Mouse (Mus musculus) limb, embryonic 14.5 days (tissue): ENCODE results near the gene Gm20441. TPM values are rescaled to one million over a fixed set of nuclear protein-coding genes. Genes with fewer than 3 reads are reported as not detected.

ENCODE experiments used
- ATAC-seq: fragments of 200-750 bp; cut with Nextera tagmentation; 2 replicates; pipeline ENCODE4 v1.8.0; 2017; ENCODE audit warnings: low read depth, moderate number of reproducible peaks, moderate TSS enrichment; ENCODE audit not compliant: low FRiP score
- DNase-seq: peaks from one replicate; pipeline ENCODE4 v3.0.0-alpha.2; 2015; ENCODE audit warnings: low spot score
- H3K27ac ChIP-seq: fragments of 300-500 bp; sonication (generic); replicated peaks from 2 replicates; pipeline ENCODE4 v1.5.1; 2014; ENCODE audit warnings: low read depth, mild to moderate bottlenecking, low read length, moderate library complexity, mixed read lengths
- H3K27me3 ChIP-seq: fragments of 300-500 bp; sonication (generic); 2 replicates; pipeline ENCODE4 v1.6.1; 2014; ENCODE audit warnings: low read length, mixed read lengths; ENCODE audit not compliant: control insufficient read depth, insufficient read depth
- H3K36me3 ChIP-seq: fragments of 300-500 bp; sonication (generic); 2 replicates; pipeline ENCODE4 v1.6.1; 2014; ENCODE audit warnings: mild to moderate bottlenecking, low read length, moderate library complexity, mixed read lengths; ENCODE audit not compliant: control insufficient read depth, insufficient read depth
- H3K4me1 ChIP-seq: fragments of 300-500 bp; sonication (generic); 2 replicates; pipeline ENCODE4 v1.6.1; 2014; ENCODE audit warnings: antibody characterized with exemption, low read length, mixed read lengths; ENCODE audit not compliant: control insufficient read depth, insufficient read depth
- H3K4me2 ChIP-seq: fragments of 300-500 bp; sonication (generic); replicated peaks from 2 replicates; pipeline ENCODE4 v1.6.1; 2014; ENCODE audit warnings: low read depth, mild to moderate bottlenecking, low read length, moderate library complexity; ENCODE audit not compliant: severe bottlenecking
- H3K4me3 ChIP-seq: fragments of 300-500 bp; sonication (generic); replicated peaks from 2 replicates; pipeline ENCODE4 v1.5.1; 2014; ENCODE audit warnings: low read length
- H3K9ac ChIP-seq: fragments of 300-500 bp; sonication (generic); 2 replicates; pipeline ENCODE4 v1.6.1; 2014; ENCODE audit warnings: mild to moderate bottlenecking, low read depth, low read length, moderate library complexity; ENCODE audit not compliant: severe bottlenecking
- H3K9me3 ChIP-seq: fragments of 300-500 bp; sonication (generic); 2 replicates; pipeline ENCODE4 v1.6.1; 2016; ENCODE audit warnings: low read length; ENCODE audit not compliant: control insufficient read depth
- POLR2A ChIP-seq: fragments of 200-500 bp; IDR thresholded peaks from 2 replicates; pipeline ENCODE4 v1.8.0; 2012; ENCODE audit warnings: inconsistent platforms, mild to moderate bottlenecking, moderate library complexity, borderline replicate concordance; ENCODE audit not compliant: insufficient read depth, insufficient read length; ENCODE audit errors: extremely low read depth
- WGBS: fragments of 180-500 bp; shearing (Covaris S2); extraction: QIAGEN DNeasy Blood & Tissue Kit; methylation state at CpG from one replicate; pipeline ENCODE4 v1.1.7; 2014; 5-methylcytosine and 5-hydroxymethylcytosine counted together
- polyA plus RNA-seq, 2 experiments: library from polyadenylated mRNA; depleted of rRNA in 1 of 2; stranded (reverse) in 1 of 2; unstranded in 1 of 2; fragments of >200 nt; fragmentation: Nextera tagmentation in 1 of 2; extraction: Ambion mirVana in 1 of 2; gene quantifications; 2 replicates each; pipeline versions ENCODE4 v1.2.1 to v1.2.3; 2012 to 2014

Gene Gm20441
- polyA plus RNA-seq, 2 experiments = 0.49 TPM; not detected in 1

- Histone ChIP-seq H3K27ac (no peak within 1 kb of the TSS), H3K4me1 (peaks cover 7% of the 10 kb centered on the region), H3K4me3 (peak within 1 kb of the TSS; percentile 43), H3K9ac (peak within 1 kb of the TSS; percentile 46), H3K9me3 (no peaks in the 10 kb centered on the region), H3K36me3 (no peaks in the 10 kb centered on the region), H3K27me3 (no peaks in the 10 kb centered on the region), H3K4me2 (peak within 1 kb of the TSS; percentile 65)
- DNase-seq (peak; percentile 62), ATAC-seq (peak; percentile 44; the same call in 1 of the 2 replicates)
- WGBS = 4% methylated on average over 18 of the region's 18 CpGs
- TF ChIP-seq POLR2A = no peak
Measured at GRCm38 (mm10) chr10:75798176-75798696, 17.5 kb upstream of the Gm20441 start, which contains the start of gene Gstt1. Gstt1 (minus strand) TSS chr10:75798584.

GRCm38 (mm10) chr10:75797619-75798175, 16.9 kb upstream of the Gm20441 start:
- WGBS = 0% methylated on average over 12 of the region's 12 CpGs
- Histone ChIP-seq H3K4me2 (peak overlapping the region; percentile 65), H3K4me3 (peak overlapping the region; percentile 43), H3K27me3 (no peaks in the 10 kb centered on the region), H3K27ac (no peak overlapping the region), H3K9ac (peak overlapping the region; percentile 46), H3K36me3 (no peaks in the 10 kb centered on the region), H3K9me3 (no peaks in the 10 kb centered on the region), H3K4me1 (peaks cover 7% of the 10 kb centered on the region)
- TF ChIP-seq POLR2A = no peak
- no peak for DNase-seq
- peak; percentile 44 for ATAC-seq

- no peaks in the 10 kb centered on the region for H3K9me3 ChIP-seq
- no peak overlapping the region for H3K27ac ChIP-seq
- no peaks in the 10 kb centered on the region for H3K27me3 ChIP-seq
- 41% methylated on average over 11 of the region's 11 CpGs for WGBS
- no peak for TF ChIP-seq POLR2A
- no peak for DNase-seq
- ATAC-seq = no peak
- H3K4me2 ChIP-seq = peak overlapping the region; percentile 65
- H3K4me3 ChIP-seq = peak overlapping the region; percentile 43
- H3K4me1 ChIP-seq = peaks cover 7% of the 10 kb centered on the region
- H3K9ac ChIP-seq = peak overlapping the region; percentile 46; the same call in 1 of the 2 replicates
- no peaks in the 10 kb centered on the region for H3K36me3 ChIP-seq
Measured at GRCm38 (mm10) chr10:75796731-75797516, 16.2 kb upstream of the Gm20441 start.

- H3K4me3 ChIP-seq = no peak overlapping the region
- ATAC-seq (no peak), DNase-seq (peak; percentile 59)
- H3K9ac ChIP-seq = no peak overlapping the region
- 24% methylated on average over 3 of the region's 3 CpGs for WGBS
- TF ChIP-seq POLR2A = no peak
- no peak overlapping the region for H3K4me2 ChIP-seq
- no peaks in the 10 kb centered on the region for H3K9me3 ChIP-seq
- no peaks in the 10 kb centered on the region for H3K27me3 ChIP-seq
- no peaks in the 10 kb centered on the region for H3K36me3 ChIP-seq
- H3K4me1 ChIP-seq = peaks cover 7% of the 10 kb centered on the region
- H3K27ac ChIP-seq = no peak overlapping the region
Measured at GRCm38 (mm10) chr10:75794880-75795279, 14.1 kb upstream of the Gm20441 start.

GRCm38 (mm10) chr10:75790773-75791172, 10.0 kb upstream of the Gm20441 start:
- WGBS = 15% methylated on average over 7 of the region's 7 CpGs
- H3K27me3 ChIP-seq = no peaks in the 10 kb centered on the region
- no peak overlapping the region for H3K9ac ChIP-seq
- no peak for DNase-seq
- H3K36me3 ChIP-seq = no peaks in the 10 kb centered on the region
- peaks cover 5% of the 10 kb centered on the region; the same call in 1 of the 2 replicates for H3K4me1 ChIP-seq
- no peak for ATAC-seq
- TF ChIP-seq POLR2A = no peak
- H3K27ac ChIP-seq = no peak overlapping the region
- no peak overlapping the region for H3K4me2 ChIP-seq
- H3K4me3 ChIP-seq = no peak overlapping the region
- H3K9me3 ChIP-seq = no peaks in the 10 kb centered on the region
